Mouse (Mus musculus) urinary bladder, postnatal 25 days (tissue): Measurements from ENCODE around the gene Serp1.
A peak's percentile ranks its signal among the peaks of the same experiment; 100 is the strongest.
"Not testable (repeated sequence)": the region's sequence is repeated elsewhere in the genome, so short reads cannot be mapped to it uniquely, and the experiment has no call there.

ENCODE experiments used
- DNase-seq: peaks from one replicate; pipeline ENCODE4 v3.0.0; 2022; ENCODE audit warnings: low spot score

Gene Serp1

DNA sequence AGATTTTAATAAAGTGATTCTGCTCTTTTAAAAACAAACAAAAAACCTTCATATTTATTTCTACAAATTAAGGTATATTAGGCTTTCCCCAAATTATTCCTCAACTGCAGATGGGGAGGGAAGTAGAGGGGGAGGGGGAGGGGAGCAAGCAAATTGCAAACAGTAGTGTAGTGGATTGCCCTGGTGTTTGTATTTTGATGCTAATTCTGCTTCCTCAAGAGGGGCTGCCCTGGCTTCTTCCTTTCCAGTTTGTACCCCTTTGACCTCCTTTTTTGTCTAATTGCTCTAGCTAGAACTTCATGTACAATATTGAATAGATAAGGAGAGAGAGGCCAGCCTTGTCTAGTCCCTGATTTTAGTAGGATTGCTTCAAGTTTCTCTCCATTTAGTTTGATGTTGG lies 21.0 kb downstream of the Serp1 start:
- no peak for DNase-seq

DNA sequence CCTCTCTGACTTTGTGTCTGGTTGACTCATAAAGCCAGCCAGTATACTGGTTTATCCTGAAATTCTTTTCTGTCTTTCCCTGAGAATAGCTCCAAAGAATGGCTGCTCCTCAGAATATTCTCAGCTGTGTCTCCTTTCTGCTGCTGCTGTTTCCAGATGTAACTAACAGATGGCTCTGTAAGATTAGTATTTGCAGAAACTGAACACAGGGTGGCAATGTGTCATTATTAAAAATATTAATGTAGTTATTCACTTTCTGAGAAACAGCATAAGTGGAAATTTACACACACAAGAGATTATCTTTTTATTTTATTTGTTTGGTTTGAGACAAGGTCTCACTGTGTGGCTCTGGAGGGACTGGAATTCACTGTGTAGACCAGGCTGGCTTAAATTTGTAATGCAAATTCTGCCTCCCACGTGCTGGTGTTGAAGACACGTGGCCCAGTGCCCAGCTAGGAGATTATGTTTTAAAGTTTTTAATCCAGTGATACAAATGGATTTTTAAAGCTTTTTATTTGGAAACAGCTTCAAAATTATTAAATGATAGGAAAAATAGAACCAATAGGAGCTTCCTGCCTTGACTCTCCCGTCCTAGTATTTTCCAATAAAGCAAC lies 21.9 kb downstream of the Serp1 start:
- no peak for DNase-seq

DNA sequence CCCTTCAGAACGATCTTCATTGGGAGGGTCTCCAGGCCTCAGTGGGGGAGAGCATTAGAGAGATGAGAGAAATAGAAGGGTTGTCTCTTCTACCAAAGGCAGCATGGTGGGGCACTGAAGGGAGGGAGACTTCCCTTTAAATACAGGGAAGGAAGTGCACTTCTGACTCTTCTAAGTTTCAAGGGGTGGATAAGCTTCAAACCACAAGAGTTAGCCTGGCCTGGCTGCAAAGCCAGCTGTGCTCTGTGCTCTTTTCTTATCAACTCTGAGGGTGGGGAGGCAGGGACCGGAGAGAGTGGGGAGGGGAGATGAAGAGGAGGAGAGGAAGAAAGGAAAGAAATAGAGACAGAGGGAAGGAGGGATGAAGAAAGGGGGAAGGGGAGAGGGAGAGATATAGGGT lies 23.7 kb downstream of the Serp1 start:
- no peak for DNase-seq

DNA sequence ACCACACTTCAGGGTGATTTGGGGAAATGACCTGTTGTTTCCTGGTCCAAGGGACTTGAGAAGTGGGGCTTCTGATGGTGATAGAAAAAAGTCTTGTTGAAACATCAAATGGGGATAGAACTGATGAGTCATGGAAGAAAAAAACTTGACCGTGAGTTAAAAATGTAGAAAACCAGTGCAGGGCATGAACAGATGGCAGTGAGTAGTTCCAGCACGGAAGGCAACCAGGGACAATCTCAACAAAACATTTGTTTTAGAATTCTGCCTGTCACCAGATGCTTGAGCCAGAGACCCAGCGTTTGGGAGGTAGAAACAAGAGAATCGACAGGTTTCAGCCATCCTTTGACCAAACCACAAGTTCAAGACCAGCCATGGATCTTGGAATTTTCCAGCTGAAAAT lies 32.1 kb downstream of the Serp1 start:
- no peak for DNase-seq

DNA sequence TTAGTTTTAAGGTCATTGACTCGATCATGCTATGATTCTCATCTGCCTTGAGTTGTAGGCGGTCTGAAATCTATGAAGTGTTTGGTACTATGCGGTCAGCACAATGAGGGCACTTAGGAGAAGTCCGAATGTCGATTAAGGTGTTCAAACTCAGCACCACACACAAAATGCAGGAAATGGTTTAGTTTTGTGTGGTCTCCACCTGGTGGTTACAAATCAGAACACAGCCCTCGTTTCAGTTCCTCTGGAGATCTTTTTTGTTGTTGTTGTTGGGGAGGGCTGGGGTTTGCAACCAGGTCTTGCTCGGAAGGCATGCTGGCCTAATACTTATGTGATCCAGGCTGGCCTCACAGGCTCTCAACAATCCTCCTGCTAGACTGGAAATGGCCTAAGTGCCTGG lies 34.9 kb downstream of the Serp1 start:
- peak; percentile 16 for DNase-seq

DNA sequence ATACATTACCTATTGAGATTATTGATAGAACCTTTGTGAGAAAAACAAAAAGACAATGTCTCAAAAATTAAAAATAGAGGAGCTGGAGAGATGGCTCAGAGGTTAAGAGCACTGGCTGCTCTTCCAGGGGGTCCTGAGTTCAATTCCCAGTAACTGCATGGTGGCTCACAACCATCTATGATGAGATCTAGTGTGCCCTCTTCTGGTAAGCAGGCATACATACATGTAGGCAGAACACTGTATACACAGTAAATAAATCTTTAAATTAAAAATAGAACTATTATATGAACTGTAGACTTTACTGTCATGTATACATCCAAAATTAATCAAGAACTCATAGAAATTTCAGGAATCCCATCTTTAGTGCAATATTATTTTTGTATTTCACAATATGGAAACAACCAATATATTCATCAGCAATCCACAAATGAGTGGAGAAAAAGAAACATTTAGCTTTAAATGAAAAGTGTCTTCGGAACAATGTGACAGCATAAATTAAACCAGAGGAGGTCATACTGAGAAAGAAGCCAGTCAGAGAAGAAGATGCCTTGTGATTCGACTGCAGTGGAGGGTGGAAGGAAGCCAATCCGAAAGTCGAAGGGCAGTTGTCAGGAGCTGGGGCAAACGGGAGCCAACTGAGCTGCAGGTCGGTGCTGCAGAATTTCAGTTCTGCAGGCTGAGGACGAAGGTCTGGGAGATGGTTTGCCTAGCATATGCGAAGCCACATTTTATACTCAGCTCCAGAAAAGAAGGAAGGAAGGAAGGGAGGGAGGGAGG lies 37.5 kb downstream of the Serp1 start:
- DNase-seq: no peak

DNA sequence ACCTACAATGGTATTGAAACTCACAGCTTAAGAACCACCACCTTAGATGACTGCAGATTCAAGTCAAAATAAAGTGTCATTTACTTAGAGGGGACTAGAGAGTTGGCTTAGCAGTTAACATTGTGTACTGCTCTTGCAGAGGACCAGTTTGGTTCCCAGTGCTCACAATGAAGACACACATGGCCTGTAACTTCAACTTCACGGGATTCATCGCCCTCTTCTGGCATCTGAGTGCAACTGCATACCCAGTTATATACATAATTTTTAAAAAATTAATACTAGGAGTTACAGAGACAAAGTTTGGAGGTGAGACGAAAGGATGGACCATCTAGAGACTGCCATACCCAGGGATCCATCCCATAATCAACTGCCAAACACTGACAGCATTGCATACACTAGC lies 38.6 kb downstream of the Serp1 start:
- DNase-seq: no peak

DNA sequence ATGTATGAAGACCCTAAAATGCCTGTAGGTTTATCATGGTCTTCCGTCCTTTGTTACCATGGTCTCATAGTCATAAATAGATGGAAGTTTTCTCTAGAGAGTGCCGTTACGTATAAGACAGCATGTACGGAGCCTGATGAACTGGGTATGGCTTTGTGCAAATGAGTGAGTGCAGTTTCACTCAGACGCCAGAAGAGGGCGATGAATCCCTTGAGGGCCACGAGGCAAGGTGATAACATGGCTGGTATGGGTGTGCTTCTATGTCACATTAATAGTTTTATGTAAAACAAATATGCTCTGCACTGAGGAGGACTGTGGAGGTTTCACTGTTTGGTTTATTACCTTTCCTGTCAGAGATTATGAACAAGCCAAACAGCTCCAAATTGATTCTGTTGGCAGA lies 39.8 kb downstream of the Serp1 start:
- DNase-seq: no peak

DNA sequence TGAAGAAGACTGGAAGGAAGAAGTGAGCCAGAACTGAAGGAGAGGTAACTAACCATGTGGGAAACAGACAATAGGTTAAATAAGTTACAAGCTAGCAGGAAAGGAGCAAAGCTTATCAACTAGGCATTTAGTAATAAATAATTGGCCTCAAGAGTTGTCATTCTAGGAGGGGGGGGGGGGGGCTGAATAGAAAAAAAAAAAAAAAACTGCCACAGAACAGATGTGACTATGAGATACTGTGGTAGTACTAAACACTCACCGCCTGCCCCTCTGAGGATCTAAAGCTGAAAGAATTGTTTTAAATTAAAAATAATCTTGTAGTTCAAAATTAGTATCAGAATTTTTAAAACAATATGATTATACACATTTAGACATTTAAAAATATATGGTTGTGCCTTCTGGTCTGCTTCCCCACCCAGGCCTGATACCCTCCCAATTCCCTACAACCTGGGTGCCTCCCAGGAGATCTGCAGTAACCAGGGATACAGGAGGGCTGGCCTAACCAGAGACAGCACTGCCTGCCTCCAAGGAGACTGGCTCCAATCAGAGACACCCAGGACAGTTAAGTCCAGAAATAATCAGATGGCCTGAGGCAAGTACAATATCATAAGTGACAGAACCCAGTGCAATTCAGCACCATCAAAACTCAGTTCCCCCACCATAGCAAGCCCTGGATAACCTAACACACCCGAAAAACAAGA lies 46.8 kb downstream of the Serp1 start:
- no peak for DNase-seq

DNA sequence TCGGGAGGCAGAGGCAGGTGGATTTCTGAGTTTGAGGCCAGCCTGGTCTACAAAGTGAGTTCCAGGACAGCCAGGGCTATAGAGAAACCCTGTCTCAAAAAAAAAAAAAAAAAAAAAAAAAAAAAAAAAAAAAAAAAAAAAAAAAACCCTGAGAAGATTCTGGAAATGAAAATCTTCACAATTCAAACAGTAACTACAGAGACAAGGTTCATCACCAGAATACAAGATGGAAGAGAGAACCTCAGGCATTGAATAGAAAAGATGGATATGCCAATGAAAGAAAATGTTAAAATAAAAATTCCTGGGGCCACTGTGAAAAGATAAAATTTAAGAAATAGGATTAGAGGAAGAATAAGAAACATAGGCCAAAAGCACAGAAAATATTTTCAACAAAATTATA lies 50.4 kb downstream of the Serp1 start:
- not testable (repeated sequence) for DNase-seq
